Mouse (Mus musculus) hindbrain, embryonic 16.5 days (tissue): ENCODE results near the gene Gm10283. TPM values are rescaled to one million over a fixed set of nuclear protein-coding genes. Genes with fewer than 3 reads are reported as not detected.
A peak's percentile ranks its signal among the peaks of the same experiment; 100 is the strongest.
"Not testable (repeated sequence)": the region's sequence is repeated elsewhere in the genome, so short reads cannot be mapped to it uniquely, and the experiment has no call there.

ENCODE experiments used
- ATAC-seq: fragments of 200-750 bp; cut with Nextera tagmentation; 2 replicates; pipeline ENCODE4 v1.8.0; 2017; ENCODE audit warnings: moderate TSS enrichment, moderate library complexity
- H3K27ac ChIP-seq: fragments of 300-500 bp; sonication (generic); 2 replicates; pipeline ENCODE4 v1.5.1; 2014; ENCODE audit warnings: low read depth, mild to moderate bottlenecking, control low read depth, low read length, moderate library complexity
- H3K27me3 ChIP-seq: fragments of 300-500 bp; sonication (generic); replicated peaks from 2 replicates; pipeline ENCODE4 v1.6.1; 2014; ENCODE audit warnings: low read length; ENCODE audit not compliant: control insufficient read depth, insufficient read depth
- H3K36me3 ChIP-seq: fragments of 300-500 bp; sonication (generic); 2 replicates; pipeline ENCODE4 v1.6.1; 2014; ENCODE audit warnings: mild to moderate bottlenecking, low read length, moderate library complexity, mixed read lengths; ENCODE audit not compliant: control insufficient read depth, insufficient read depth
- H3K4me1 ChIP-seq: fragments of 300-500 bp; sonication (generic); 2 replicates; pipeline ENCODE4 v1.6.1; 2014; ENCODE audit warnings: low read depth, low read length; ENCODE audit not compliant: control insufficient read depth, insufficient read depth
- H3K4me2 ChIP-seq: fragments of 300-500 bp; sonication (generic); 2 replicates; pipeline ENCODE4 v1.6.1; 2014; ENCODE audit warnings: mild to moderate bottlenecking, low read length, control low read depth, moderate library complexity
- H3K4me3 ChIP-seq: fragments of 300-500 bp; sonication (generic); 2 replicates; pipeline ENCODE4 v1.5.1; 2014; ENCODE audit warnings: mild to moderate bottlenecking, low read length, control low read depth, moderate library complexity
- H3K9ac ChIP-seq: fragments of 300-500 bp; sonication (generic); 2 replicates; pipeline ENCODE4 v1.6.1; 2014; ENCODE audit warnings: low read depth, mild to moderate bottlenecking, control low read depth, low read length, moderate library complexity
- H3K9me3 ChIP-seq: fragments of 300-500 bp; sonication (generic); 2 replicates; pipeline ENCODE4 v1.6.1; 2014; ENCODE audit warnings: mild to moderate bottlenecking, low read length, moderate library complexity; ENCODE audit not compliant: control insufficient read depth
- WGBS: fragments of 180-500 bp; shearing (Covaris S2); extraction: QIAGEN DNeasy Blood & Tissue Kit; methylation state at CpG from one replicate; pipeline ENCODE4 v1.1.7; 2014; 5-methylcytosine and 5-hydroxymethylcytosine counted together
- polyA plus RNA-seq: library from polyadenylated mRNA; unstranded; fragments of >200 nt; fragmentation: Nextera tagmentation; extraction: Ambion mirVana; gene quantifications from 2 replicates; pipeline ENCODE4 v1.2.1, GENCODE M21; 2015

Gene Gm10283
- polyA plus RNA-seq: not detected in 2 replicates

DNA sequence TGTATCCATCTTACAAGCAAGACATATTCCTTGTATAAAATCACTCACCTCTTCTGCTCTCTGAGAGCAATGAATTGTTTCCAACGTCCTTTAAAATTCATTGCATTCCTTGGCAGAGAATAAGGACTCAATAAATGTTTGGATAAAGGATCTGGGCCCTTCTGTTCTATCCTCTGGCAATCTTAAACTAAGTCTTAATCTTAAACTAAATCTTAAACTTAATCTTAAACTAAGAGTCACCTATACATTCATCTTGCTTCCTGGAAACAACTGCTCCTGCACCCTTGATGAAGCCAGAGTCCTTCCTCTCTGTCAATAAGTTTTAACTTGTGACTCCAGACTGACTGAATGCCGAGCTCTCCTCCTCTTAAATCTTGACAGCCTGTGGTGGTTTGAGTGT lies at the start of gene Gm10283:
TSS of gene Gm10283 (minus strand) at position 101 of the 400 bp plus-strand sequence.
- WGBS: 57% methylated on average over 2 of the region's 2 CpGs
- Histone ChIP-seq H3K4me2 (no peak within 1 kb of the TSS), H3K4me1 (peaks cover 4% of the 10 kb centered on the region; the same call in 1 of the 2 replicates), H3K4me3 (no peak within 1 kb of the TSS), H3K36me3 (no peaks in the 10 kb centered on the region), H3K9me3 (no peaks in the 10 kb centered on the region), H3K9ac (no peak within 1 kb of the TSS), H3K27me3 (no peaks in the 10 kb centered on the region), H3K27ac (no peak within 1 kb of the TSS)
- no peak for ATAC-seq

GRCm38 (mm10) chr8:60534945-60535344 lies 31.9 kb upstream of the Gm10283 start:
- Histone ChIP-seq H3K4me1 (no peaks in the 10 kb centered on the region), H3K9me3 (no peaks in the 10 kb centered on the region), H3K4me3 (no peak overlapping the region), H3K27me3 (no peaks in the 10 kb centered on the region), H3K9ac (no peak overlapping the region), H3K27ac (no peak overlapping the region), H3K4me2 (no peak overlapping the region), H3K36me3 (no peaks in the 10 kb centered on the region)
- 34% methylated on average over 2 of the region's 2 CpGs for WGBS
- no peak for ATAC-seq

DNA sequence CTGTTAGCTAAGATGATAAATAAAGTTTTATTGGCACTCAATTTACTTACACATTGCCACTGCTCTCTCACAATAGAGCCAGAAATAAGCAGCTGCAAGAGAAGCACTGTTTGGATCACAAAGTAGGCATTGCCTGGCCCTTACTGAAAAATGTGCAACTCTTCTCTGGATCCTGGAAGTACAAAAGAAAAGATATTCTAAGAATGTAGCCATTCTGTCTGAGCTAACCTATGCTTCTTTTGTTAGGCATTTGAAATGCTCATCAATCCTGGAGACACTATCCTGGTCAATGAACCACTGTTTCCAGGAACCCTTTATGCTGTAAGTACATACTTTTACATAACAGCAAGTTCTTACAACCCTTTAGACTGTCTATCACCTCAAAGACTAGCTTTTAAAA lies 15.3 kb upstream of the Gm10283 start:
- Histone ChIP-seq H3K9ac (no peak overlapping the region), H3K36me3 (no peaks in the 10 kb centered on the region), H3K4me3 (no peak overlapping the region), H3K27me3 (no peaks in the 10 kb centered on the region), H3K27ac (no peak overlapping the region), H3K9me3 (no peaks in the 10 kb centered on the region), H3K4me1 (no peaks in the 10 kb centered on the region), H3K4me2 (no peak overlapping the region)
- no peak for ATAC-seq

DNA sequence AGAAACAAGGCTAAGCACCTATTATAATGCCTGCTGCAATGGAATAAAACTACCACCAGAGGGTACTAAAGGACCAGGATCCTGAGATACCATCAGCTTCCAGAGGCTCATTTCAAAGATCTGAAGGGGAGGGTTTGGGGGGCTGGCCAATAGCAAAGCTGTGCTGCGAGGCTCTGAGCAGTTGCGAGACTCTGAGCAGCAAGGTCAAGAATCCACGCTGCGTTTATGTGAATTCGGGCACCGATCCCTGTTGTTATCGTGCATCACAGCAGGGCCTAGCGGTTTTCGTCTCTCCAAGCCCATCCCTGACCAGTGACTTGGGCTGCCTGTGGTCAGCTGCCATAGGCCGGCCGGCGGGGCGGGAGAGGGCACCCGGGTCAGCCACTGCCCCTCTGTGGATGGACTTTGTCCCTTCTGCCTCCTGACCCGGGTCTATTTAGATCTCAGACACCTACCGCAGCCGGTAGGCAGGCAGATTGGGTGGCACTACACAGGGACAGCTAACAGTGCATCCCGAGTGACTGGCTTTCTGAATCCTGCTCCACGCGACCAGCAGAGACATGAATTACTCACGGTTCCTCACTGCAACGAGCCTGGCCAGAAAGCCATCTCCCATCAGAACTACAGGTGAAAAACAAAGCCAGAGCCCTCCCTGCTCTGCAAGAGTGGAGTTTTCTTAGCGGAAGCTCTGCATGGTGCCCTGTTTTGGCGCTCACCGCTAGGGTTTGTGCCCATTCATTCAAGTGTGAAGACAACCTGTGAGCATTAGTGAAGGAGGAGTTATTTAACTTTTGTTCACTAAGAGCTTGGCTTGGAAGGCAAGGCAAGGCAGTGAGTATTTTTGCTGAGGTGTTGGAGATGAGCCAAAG lies 2.9 kb upstream of the Gm10283 start, which contains the start of gene Aadat:
TSS of gene Aadat (plus strand) at position 280 of the 869 bp plus-strand sequence.
- Histone ChIP-seq H3K27me3 (no peaks in the 10 kb centered on the region), H3K9ac (peak within 1 kb of the TSS; percentile 91), H3K9me3 (no peaks in the 10 kb centered on the region), H3K4me3 (peak within 1 kb of the TSS; percentile 73), H3K36me3 (no peaks in the 10 kb centered on the region), H3K27ac (peak within 1 kb of the TSS; percentile 80), H3K4me2 (peak within 1 kb of the TSS; percentile 98), H3K4me1 (peaks cover 4% of the 10 kb centered on the region; the same call in 1 of the 2 replicates)
- peak; percentile 99 for ATAC-seq
- 0% methylated on average over 25 of the region's 25 CpGs for WGBS

- not testable (repeated sequence) for H3K27me3 ChIP-seq, H3K4me2 ChIP-seq, H3K9ac ChIP-seq, H3K27ac ChIP-seq, H3K36me3 ChIP-seq, H3K9me3 ChIP-seq, H3K4me1 ChIP-seq, H3K4me3 ChIP-seq, ATAC-seq
- WGBS: 89% methylated on average over 2 of the region's 2 CpGs
Observed at GRCm38 (mm10) chr8:60495046-60495445, 8.0 kb downstream of the Gm10283 start.

GRCm38 (mm10) chr8:60494606-60495005 lies 8.4 kb downstream of the Gm10283 start:
- Histone ChIP-seq H3K36me3 (no peaks in the 10 kb centered on the region), H3K9ac (no peak overlapping the region), H3K4me2 (no peak overlapping the region), H3K9me3 (no peaks in the 10 kb centered on the region), H3K27me3 (no peaks in the 10 kb centered on the region), H3K27ac (no peak overlapping the region), H3K4me3 (no peak overlapping the region), H3K4me1 (no peaks in the 10 kb centered on the region)
- WGBS: 89% methylated on average over 11 of the region's 11 CpGs
- no peak for ATAC-seq

DNA sequence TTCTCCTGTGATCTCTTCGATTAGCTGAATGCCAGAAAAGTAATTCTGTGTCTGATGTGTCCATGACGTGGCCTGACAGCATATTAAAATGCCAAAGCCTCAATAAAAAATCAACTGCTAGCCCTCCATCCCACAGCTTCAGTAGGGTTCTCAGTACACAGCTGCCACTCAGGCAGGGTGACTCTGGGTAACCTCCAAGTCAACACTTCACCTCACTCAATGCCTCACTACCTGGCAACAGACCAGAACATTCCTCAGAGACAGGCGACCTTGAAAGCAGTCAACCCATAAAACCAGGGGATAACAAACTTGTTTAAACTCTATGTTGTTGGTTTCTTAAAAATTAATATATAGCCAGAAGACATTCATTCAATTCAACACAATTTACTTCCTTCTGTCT lies 10.5 kb downstream of the Gm10283 start:
- Histone ChIP-seq H3K4me2 (no peak overlapping the region), H3K4me3 (no peak overlapping the region), H3K4me1 (no peaks in the 10 kb centered on the region), H3K9ac (no peak overlapping the region), H3K27me3 (no peaks in the 10 kb centered on the region), H3K9me3 (no peaks in the 10 kb centered on the region), H3K36me3 (no peaks in the 10 kb centered on the region), H3K27ac (no peak overlapping the region)
- WGBS: 77% methylated on average over 3 of the region's 3 CpGs
- no peak for ATAC-seq

DNA sequence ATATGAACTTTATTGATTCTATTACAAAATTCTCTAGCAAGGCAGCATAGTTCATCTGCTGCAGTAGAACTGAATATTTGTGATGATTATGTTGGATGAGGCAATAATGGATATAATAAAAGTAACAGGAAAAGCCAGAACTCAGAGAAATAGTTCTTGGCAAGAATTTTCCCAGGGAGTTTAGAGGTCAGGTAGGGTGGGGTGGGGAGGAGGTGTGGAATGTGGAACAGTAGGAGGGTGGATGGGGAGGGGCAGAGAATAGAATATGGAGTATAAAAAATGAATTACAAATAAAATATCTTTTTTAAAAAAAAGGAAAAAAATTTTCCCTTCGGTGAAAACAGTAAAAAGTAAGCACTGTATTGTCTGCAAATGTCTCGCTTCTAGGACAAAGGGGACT lies 11.1 kb downstream of the Gm10283 start:
- no peaks in the 10 kb centered on the region for H3K9me3 ChIP-seq
- H3K4me3 ChIP-seq: no peak overlapping the region
- no peaks in the 10 kb centered on the region for H3K4me1 ChIP-seq
- no peaks in the 10 kb centered on the region for H3K27me3 ChIP-seq
- H3K4me2 ChIP-seq: no peak overlapping the region
- H3K9ac ChIP-seq: no peak overlapping the region
- ATAC-seq: no peak
- H3K27ac ChIP-seq: no peak overlapping the region
- no peaks in the 10 kb centered on the region for H3K36me3 ChIP-seq
- 88% methylated on average over 2 of the region's 2 CpGs for WGBS

DNA sequence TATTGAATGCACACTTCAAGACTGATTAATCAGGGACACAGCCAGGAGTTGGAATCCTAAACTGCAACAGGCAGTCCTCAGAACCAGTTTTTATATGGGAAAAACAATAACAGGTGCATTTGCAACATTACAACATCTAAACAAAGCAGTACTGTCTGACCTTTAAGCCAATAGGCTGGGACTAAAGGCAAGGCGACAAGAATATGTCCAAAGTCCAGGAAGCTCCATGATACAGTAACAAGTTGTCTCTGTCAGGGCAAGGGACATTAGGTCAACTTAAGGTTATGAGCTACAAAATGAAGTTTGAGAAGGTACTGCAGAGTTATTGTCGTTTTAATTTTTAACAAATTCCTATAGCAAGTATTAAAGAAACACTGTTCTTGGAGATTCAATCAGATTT lies 12.9 kb downstream of the Gm10283 start:
- H3K27ac ChIP-seq: no peak overlapping the region
- no peaks in the 10 kb centered on the region for H3K27me3 ChIP-seq
- H3K4me3 ChIP-seq: no peak overlapping the region
- H3K36me3 ChIP-seq: no peaks in the 10 kb centered on the region
- 87% methylated on average over 2 of the region's 2 CpGs for WGBS
- H3K9ac ChIP-seq: no peak overlapping the region
- H3K4me2 ChIP-seq: no peak overlapping the region
- H3K4me1 ChIP-seq: no peaks in the 10 kb centered on the region
- no peak for ATAC-seq
- no peaks in the 10 kb centered on the region for H3K9me3 ChIP-seq
